Mouse (Mus musculus) left cerebral cortex, adult 6 months (tissue): ENCODE data around the gene Olfr283. TPM values are rescaled to one million over a fixed set of nuclear protein-coding genes. Genes with fewer than 3 reads are reported as not detected.

Experiments used
- long read RNA-seq, 2 experiments: library from polyadenylated mRNA; unstranded; transcript quantifications; one replicate each; pipeline ENCODE4 v2.0.0; 2019 to 2020
- polyA plus RNA-seq: library from polyadenylated mRNA; unstranded; fragments of <200 nt; fragmentation: Nextera tagmentation; gene quantifications from 2 replicates; pipeline ENCODE4 v1.2.3, GENCODE M21; 2021

The Olfr283 gene
- polyA plus RNA-seq, result not detected in 2 replicates
- long read RNA-seq, experiment 1, result 0 reads
- long read RNA-seq, experiment 2, result 0 reads

GRCm38 (mm10) chr15:98380846-98381245, at the start of gene Olfr283:
Gene Olfr283 (minus strand): TSS chr15:98380946.

GRCm38 (mm10) chr15:98340887-98341286, 39.9 kb downstream of the Olfr283 start, which contains the start of gene Olfr284:
Gene Olfr284 (minus strand): TSS chr15:98340987.

Other genes with a start within 250 kb of the Olfr283 start
- gene Asb8, start 215.3 kb downstream of the Olfr283 start, polyA plus RNA-seq, result 76.3 and 86.3 TPM in 2 replicates
- 9.3 and 21.0 TPM in 2 replicates for gene Ccdc184, start 213.8 kb downstream of the Olfr283 start, polyA plus RNA-seq
- gene Olfr288, start 185.4 kb downstream of the Olfr283 start, polyA plus RNA-seq, result 0.15 and 0.16 TPM in 2 replicates
- 0.09 and 0.17 TPM in 2 replicates for gene Gm44579, start 160.0 kb downstream of the Olfr283 start, polyA plus RNA-seq
- gene Olfr287, start 159.9 kb downstream of the Olfr283 start, polyA plus RNA-seq, result 4.3 and 7.3 TPM in 2 replicates
- gene Olfr286, start 146.5 kb downstream of the Olfr283 start, polyA plus RNA-seq, result not detected in 2 replicates
- not detected in 2 replicates for gene H1fnt, start 123.7 kb downstream of the Olfr283 start, polyA plus RNA-seq
- 2.7 and 3.1 TPM in 2 replicates for gene Zfp641, start 84.8 kb downstream of the Olfr283 start, polyA plus RNA-seq
- not detected in 2 replicates for gene Olfr285, start 63.6 kb downstream of the Olfr283 start, polyA plus RNA-seq
- not detected in 2 replicates for gene Olfr284, start 40.0 kb downstream of the Olfr283 start, polyA plus RNA-seq
- gene Olfr282, start 50.3 kb upstream of the Olfr283 start, polyA plus RNA-seq, result not detected in 2 replicates
- not detected in 2 replicates for gene Olfr281, start 71.6 kb upstream of the Olfr283 start, polyA plus RNA-seq
- not detected in 2 replicates for gene OR5BS1P, start 89.0 kb upstream of the Olfr283 start, polyA plus RNA-seq
- gene Lalba, start 101.8 kb upstream of the Olfr283 start, polyA plus RNA-seq, result not detected in 2 replicates
- 0.01 TPM in 1 of 2 replicates, not detected in the other for gene Olfr279, start 111.5 kb upstream of the Olfr283 start, polyA plus RNA-seq
- gene Kansl2, start 153.3 kb upstream of the Olfr283 start, polyA plus RNA-seq, result 39.2 and 43.9 TPM in 2 replicates
- gene Ccnt1, start 190.0 kb upstream of the Olfr283 start, polyA plus RNA-seq, result 21.6 and 24.3 TPM in 2 replicates
- gene 4930415O20Rik, start 190.1 kb upstream of the Olfr283 start, polyA plus RNA-seq, result not detected in 2 replicates
- 2.3 and 3.5 TPM in 2 replicates for gene Adcy6, start 229.1 kb upstream of the Olfr283 start, polyA plus RNA-seq
- 69.9 and 113 TPM in 2 replicates for gene Cacnb3, start 249.9 kb upstream of the Olfr283 start, polyA plus RNA-seq